Mouse (Mus musculus) limb, embryonic 13.5 days (tissue): ENCODE measurements at regions not wholly inside any gene's neighbourhood (a gene's known extent, or its start where the extent isn't known, plus 50 kb on each side); places are given as distances from the start of the nearest gene placed in this dataset.
A peak's percentile ranks its signal among the peaks of the same experiment; 100 is the strongest.

Source experiments
- ATAC-seq: fragments of 200-750 bp; cut with Nextera tagmentation; 2 replicates; pipeline ENCODE4 v1.8.0; 2017; ENCODE audit warnings: low read depth, moderate number of reproducible peaks, moderate TSS enrichment; ENCODE audit not compliant: low FRiP score
- H3K27ac ChIP-seq: fragments of 300-500 bp; sonication (generic); 2 replicates; pipeline ENCODE4 v1.5.1; 2015; ENCODE audit warnings: inconsistent platforms, mild to moderate bottlenecking, moderate library complexity
- H3K27me3 ChIP-seq: fragments of 300-500 bp; sonication (generic); 2 replicates; pipeline ENCODE4 v1.6.1; 2015; ENCODE audit warnings: mild to moderate bottlenecking, inconsistent platforms
- H3K36me3 ChIP-seq: fragments of 300-500 bp; sonication (generic); 2 replicates; pipeline ENCODE4 v1.6.1; 2015; ENCODE audit warnings: inconsistent platforms, mild to moderate bottlenecking, moderate library complexity
- H3K4me1 ChIP-seq: fragments of 300-500 bp; sonication (generic); 2 replicates; pipeline ENCODE4 v1.6.1; 2015; ENCODE audit warnings: inconsistent platforms
- H3K4me2 ChIP-seq: fragments of 300-500 bp; sonication (generic); replicated peaks from 2 replicates; pipeline ENCODE4 v1.6.1; 2015; ENCODE audit warnings: inconsistent platforms, mild to moderate bottlenecking, moderate library complexity
- H3K4me3 ChIP-seq: fragments of 300-500 bp; sonication (generic); 2 replicates; pipeline ENCODE4 v1.5.1; 2015; ENCODE audit warnings: moderate library complexity, mild to moderate bottlenecking, inconsistent platforms
- H3K9ac ChIP-seq: fragments of 300-500 bp; sonication (generic); 2 replicates; pipeline ENCODE4 v1.6.1; 2015; ENCODE audit warnings: mild to moderate bottlenecking, inconsistent platforms
- H3K9me3 ChIP-seq: fragments of 300-500 bp; sonication (generic); 2 replicates; pipeline ENCODE4 v1.6.1; 2016; ENCODE audit warnings: inconsistent platforms
- WGBS: fragments of 180-500 bp; shearing (Covaris S2); methylation state at CpG from one replicate; pipeline ENCODE4 v1.1.7; 2015; 5-methylcytosine and 5-hydroxymethylcytosine counted together

- Histone ChIP-seq H3K9ac (no peak overlapping the region), H3K9me3 (no peaks in the 10 kb centered on the region), H3K36me3 (no peaks in the 10 kb centered on the region), H3K4me3 (no peak overlapping the region), H3K27me3 (no peaks in the 10 kb centered on the region), H3K27ac (no peak overlapping the region), H3K4me2 (no peak overlapping the region), H3K4me1 (no peaks in the 10 kb centered on the region)
- 37% methylated on average over 11 of the region's 11 CpGs for WGBS
- no peak for ATAC-seq
Measured at GRCm38 (mm10) chr11:24502722-24503424, 425.0 kb downstream of the Bcl11a start.

DNA sequence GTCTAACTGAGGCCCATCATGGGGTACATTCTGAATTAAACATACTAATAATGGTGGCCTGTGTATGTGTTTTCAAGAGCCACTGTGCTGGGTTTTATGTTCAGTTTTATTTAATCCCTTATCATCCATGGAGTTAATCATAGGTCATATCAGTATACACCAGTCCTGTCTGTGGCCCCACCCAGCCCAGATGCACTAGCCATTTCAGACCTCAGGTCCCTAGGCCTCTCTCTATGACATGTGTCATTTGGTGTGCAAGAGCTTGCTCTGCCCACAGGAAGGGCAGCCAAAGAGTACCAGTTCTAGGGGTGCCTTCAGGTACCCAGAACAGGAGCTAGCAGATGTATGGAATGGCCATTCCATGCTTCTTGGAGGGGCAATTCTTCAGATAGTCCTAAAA is 437.7 kb downstream of the Bcl11a start:
- H3K27me3 ChIP-seq, result no peaks in the 10 kb centered on the region
- H3K4me2 ChIP-seq, result no peak overlapping the region
- H3K9me3 ChIP-seq, result no peaks in the 10 kb centered on the region
- H3K4me3 ChIP-seq, result no peak overlapping the region
- no peaks in the 10 kb centered on the region for H3K36me3 ChIP-seq
- no peaks in the 10 kb centered on the region for H3K4me1 ChIP-seq
- H3K9ac ChIP-seq, result no peak overlapping the region
- no peak overlapping the region for H3K27ac ChIP-seq
- ATAC-seq, result no peak

GRCm38 (mm10) chr11:24535462-24535861 is 457.6 kb downstream of the Bcl11a start:
- Histone ChIP-seq H3K4me3 (no peak overlapping the region), H3K4me1 (no peaks in the 10 kb centered on the region), H3K9me3 (no peaks in the 10 kb centered on the region), H3K36me3 (no peaks in the 10 kb centered on the region), H3K9ac (no peak overlapping the region), H3K27ac (no peak overlapping the region), H3K27me3 (no peaks in the 10 kb centered on the region), H3K4me2 (no peak overlapping the region)
- no peak for ATAC-seq
- WGBS, result 39% methylated on average over 7 of the region's 7 CpGs

DNA sequence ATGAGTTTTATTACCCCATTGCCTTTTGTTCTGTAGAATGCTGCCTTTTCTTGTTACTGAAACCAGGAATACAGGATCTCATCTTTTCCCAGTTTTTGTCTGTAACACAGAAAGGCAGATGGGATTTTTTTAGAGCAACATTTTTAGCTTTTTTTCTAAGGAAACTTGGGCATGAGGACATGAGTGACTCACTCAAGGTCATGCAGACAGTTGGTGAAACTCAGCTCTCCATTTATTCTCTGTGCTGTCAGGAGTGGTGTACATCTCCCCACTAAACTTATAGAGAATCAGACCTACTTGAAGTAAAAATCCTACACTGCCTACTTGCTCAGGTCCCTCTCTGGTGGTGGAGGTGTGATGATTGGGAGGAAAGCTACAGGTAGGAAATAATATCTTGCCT is 459.9 kb downstream of the Bcl11a start:
- no peaks in the 10 kb centered on the region for H3K27me3 ChIP-seq
- no peaks in the 10 kb centered on the region for H3K36me3 ChIP-seq
- H3K9me3 ChIP-seq, result no peaks in the 10 kb centered on the region
- ATAC-seq, result no peak
- no peak overlapping the region for H3K4me3 ChIP-seq
- H3K27ac ChIP-seq, result no peak overlapping the region
- no peak overlapping the region for H3K4me2 ChIP-seq
- H3K4me1 ChIP-seq, result no peaks in the 10 kb centered on the region
- H3K9ac ChIP-seq, result no peak overlapping the region

GRCm38 (mm10) chr11:24569655-24570054 is 491.8 kb downstream of the Bcl11a start:
- no peak overlapping the region for H3K27ac ChIP-seq
- H3K4me3 ChIP-seq, result no peak overlapping the region
- no peaks in the 10 kb centered on the region for H3K36me3 ChIP-seq
- H3K4me2 ChIP-seq, result no peak overlapping the region
- H3K4me1 ChIP-seq, result no peaks in the 10 kb centered on the region
- no peak for ATAC-seq
- H3K27me3 ChIP-seq, result no peaks in the 10 kb centered on the region
- no peaks in the 10 kb centered on the region for H3K9me3 ChIP-seq
- H3K9ac ChIP-seq, result no peak overlapping the region

DNA sequence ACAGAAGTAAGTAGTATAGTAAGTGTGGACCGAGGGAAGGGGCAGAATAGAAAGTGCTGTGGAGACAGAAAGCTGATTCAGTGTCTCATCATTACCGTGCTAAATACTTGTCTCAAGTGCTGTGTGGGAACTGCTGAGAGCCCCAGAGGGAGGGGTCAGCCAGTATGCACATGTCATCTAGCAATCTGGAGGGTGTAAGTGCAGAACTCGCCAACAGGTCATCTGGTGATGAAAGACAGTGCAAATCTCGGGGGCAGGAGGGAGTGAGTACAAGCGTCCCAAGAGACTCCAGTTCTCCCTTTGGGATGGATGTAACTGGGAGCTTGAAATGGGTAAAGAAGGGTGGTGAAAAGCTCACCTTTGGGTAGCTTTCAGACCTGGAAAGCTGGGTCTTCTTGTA is 535.7 kb downstream of the Bcl11a start:
- Histone ChIP-seq H3K27me3 (no peaks in the 10 kb centered on the region), H3K4me1 (peaks cover 6% of the 10 kb centered on the region), H3K4me2 (no peak overlapping the region), H3K9ac (no peak overlapping the region), H3K27ac (no peak overlapping the region), H3K36me3 (no peaks in the 10 kb centered on the region), H3K4me3 (no peak overlapping the region), H3K9me3 (no peaks in the 10 kb centered on the region)
- no peak for ATAC-seq
- 49% methylated on average over 5 of the region's 5 CpGs for WGBS

- H3K4me1 ChIP-seq, result peaks cover 10% of the 10 kb centered on the region
- H3K27me3 ChIP-seq, result no peaks in the 10 kb centered on the region
- WGBS, result 85% methylated on average over 1 of the region's 1 CpGs
- no peaks in the 10 kb centered on the region for H3K9me3 ChIP-seq
- no peak overlapping the region for H3K9ac ChIP-seq
- H3K4me3 ChIP-seq, result no peak overlapping the region
- H3K4me2 ChIP-seq, result no peak overlapping the region
- no peak overlapping the region for H3K27ac ChIP-seq
- H3K36me3 ChIP-seq, result no peaks in the 10 kb centered on the region
- no peak for ATAC-seq
Measured at GRCm38 (mm10) chr11:24615436-24615835, 537.6 kb downstream of the Bcl11a start.

DNA sequence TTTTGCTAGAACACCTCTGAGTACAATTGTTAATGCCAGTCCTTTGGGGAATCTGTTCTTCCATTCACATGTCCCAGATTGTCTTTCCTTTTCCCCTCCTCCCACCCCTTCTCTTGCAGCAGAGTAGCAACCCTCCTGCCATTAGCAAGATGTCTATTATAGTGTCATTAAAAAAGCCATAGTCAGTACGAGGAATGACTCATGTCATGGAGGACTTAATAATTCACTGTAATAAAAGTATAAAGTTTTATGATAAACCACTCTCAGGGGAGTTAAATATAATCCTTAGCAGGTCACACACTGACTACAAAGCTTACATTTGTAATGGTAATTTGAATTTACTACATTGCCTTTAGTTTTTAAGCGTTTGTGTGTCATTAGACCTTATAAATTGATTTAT is 540.7 kb downstream of the Bcl11a start:
- Histone ChIP-seq H3K27me3 (no peaks in the 10 kb centered on the region), H3K4me3 (no peak overlapping the region), H3K27ac (no peak overlapping the region), H3K9ac (no peak overlapping the region), H3K36me3 (no peaks in the 10 kb centered on the region), H3K9me3 (no peaks in the 10 kb centered on the region), H3K4me2 (no peak overlapping the region), H3K4me1 (peaks cover 10% of the 10 kb centered on the region)
- no peak for ATAC-seq
- 17% methylated on average over 2 of the region's 2 CpGs for WGBS

DNA sequence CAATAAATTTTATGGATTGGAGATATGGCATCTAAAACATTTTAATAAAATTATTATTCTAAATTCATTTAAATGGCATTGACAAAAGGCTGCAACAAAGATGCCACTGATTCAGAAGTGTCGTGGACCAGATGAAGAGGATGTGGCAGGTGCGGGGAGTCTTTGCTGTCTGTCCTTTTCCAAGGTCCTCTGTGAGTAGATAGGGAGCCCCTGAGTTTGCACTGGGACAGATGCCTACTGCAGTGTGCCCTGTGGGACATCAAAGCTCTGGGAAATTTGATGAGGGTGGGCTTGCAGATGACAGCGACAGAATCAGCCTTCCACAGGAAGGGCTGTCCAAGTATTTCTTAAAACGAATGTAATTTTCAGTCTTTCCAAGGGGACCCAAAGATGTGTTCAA is 541.2 kb downstream of the Bcl11a start:
- Histone ChIP-seq H3K27me3 (no peaks in the 10 kb centered on the region), H3K9me3 (no peaks in the 10 kb centered on the region), H3K4me1 (peaks cover 10% of the 10 kb centered on the region), H3K4me3 (no peak overlapping the region), H3K36me3 (no peaks in the 10 kb centered on the region), H3K4me2 (no peak overlapping the region), H3K27ac (no peak overlapping the region), H3K9ac (no peak overlapping the region)
- 52% methylated on average over 4 of the region's 4 CpGs for WGBS
- ATAC-seq, result no peak

- Histone ChIP-seq H3K27me3 (0 out of 2 replicates have a peak, but pooled peaks cover 3% of the 10 kb centered on the region), H3K27ac (no peak overlapping the region; the same call in 1 of the 2 replicates), H3K4me1 (peaks cover 28% of the 10 kb centered on the region), H3K9ac (no peak overlapping the region), H3K4me3 (no peak overlapping the region), H3K9me3 (no peaks in the 10 kb centered on the region), H3K36me3 (no peaks in the 10 kb centered on the region), H3K4me2 (0 out of 2 replicates have a peak overlapping the region, but pooled peaks have one; percentile 14)
- 29% methylated on average over 5 of the region's 5 CpGs for WGBS
- ATAC-seq, result no peak
Measured at GRCm38 (mm10) chr11:24628619-24629018, 550.8 kb downstream of the Bcl11a start.

- ATAC-seq, result no peak
- no peak overlapping the region; the same call in 1 of the 2 replicates for H3K27ac ChIP-seq
- peaks cover 28% of the 10 kb centered on the region for H3K4me1 ChIP-seq
- no peak overlapping the region for H3K4me3 ChIP-seq
- 0 out of 2 replicates have a peak, but pooled peaks cover 3% of the 10 kb centered on the region for H3K27me3 ChIP-seq
- 37% methylated on average over 4 of the region's 4 CpGs for WGBS
- no peak overlapping the region for H3K4me2 ChIP-seq
- no peaks in the 10 kb centered on the region for H3K36me3 ChIP-seq
- no peaks in the 10 kb centered on the region for H3K9me3 ChIP-seq
- H3K9ac ChIP-seq, result no peak overlapping the region
Measured at GRCm38 (mm10) chr11:24629431-24629830, 551.6 kb downstream of the Bcl11a start.

GRCm38 (mm10) chr11:24630403-24630900 is 552.6 kb downstream of the Bcl11a start:
- Histone ChIP-seq H3K27me3 (0 out of 2 replicates have a peak, but pooled peaks cover 3% of the 10 kb centered on the region), H3K36me3 (no peaks in the 10 kb centered on the region), H3K4me2 (no peak overlapping the region), H3K4me3 (no peak overlapping the region), H3K9me3 (no peaks in the 10 kb centered on the region), H3K4me1 (peaks cover 28% of the 10 kb centered on the region), H3K27ac (no peak overlapping the region), H3K9ac (no peak overlapping the region)
- WGBS, result 12% methylated on average over 1 of the region's 1 CpGs
- no peak for ATAC-seq

DNA sequence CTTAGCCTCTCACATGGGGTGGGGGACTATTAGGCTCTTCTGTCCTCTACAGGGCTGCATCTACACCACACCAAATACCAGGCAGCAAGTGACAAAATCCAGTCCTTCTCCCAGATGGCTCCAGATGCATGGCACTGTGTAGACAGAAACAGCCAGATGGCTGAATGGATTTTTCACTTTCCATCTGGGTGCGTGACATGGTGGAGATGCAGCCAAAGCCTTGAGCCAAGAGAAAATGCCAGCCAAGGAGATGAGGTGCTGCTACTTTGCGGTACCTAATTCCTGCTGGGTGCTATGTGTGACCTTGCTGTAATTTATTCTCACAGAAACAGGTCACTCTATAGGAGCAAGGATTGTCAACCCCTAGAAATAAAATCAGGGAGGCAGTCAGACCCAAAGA is 553.8 kb downstream of the Bcl11a start:
- 73% methylated on average over 2 of the region's 2 CpGs for WGBS
- Histone ChIP-seq H3K9ac (no peak overlapping the region), H3K27ac (no peak overlapping the region), H3K4me3 (no peak overlapping the region), H3K4me2 (no peak overlapping the region), H3K9me3 (no peaks in the 10 kb centered on the region), H3K36me3 (no peaks in the 10 kb centered on the region), H3K27me3 (0 out of 2 replicates have a peak, but pooled peaks cover 3% of the 10 kb centered on the region), H3K4me1 (peaks cover 28% of the 10 kb centered on the region)
- no peak for ATAC-seq
